Mouse (Mus musculus): ENCODE data around the gene Mvb12a.
A peak's percentile ranks its signal among the peaks of the same experiment; 100 is the strongest.

The Mvb12a gene

DNA sequence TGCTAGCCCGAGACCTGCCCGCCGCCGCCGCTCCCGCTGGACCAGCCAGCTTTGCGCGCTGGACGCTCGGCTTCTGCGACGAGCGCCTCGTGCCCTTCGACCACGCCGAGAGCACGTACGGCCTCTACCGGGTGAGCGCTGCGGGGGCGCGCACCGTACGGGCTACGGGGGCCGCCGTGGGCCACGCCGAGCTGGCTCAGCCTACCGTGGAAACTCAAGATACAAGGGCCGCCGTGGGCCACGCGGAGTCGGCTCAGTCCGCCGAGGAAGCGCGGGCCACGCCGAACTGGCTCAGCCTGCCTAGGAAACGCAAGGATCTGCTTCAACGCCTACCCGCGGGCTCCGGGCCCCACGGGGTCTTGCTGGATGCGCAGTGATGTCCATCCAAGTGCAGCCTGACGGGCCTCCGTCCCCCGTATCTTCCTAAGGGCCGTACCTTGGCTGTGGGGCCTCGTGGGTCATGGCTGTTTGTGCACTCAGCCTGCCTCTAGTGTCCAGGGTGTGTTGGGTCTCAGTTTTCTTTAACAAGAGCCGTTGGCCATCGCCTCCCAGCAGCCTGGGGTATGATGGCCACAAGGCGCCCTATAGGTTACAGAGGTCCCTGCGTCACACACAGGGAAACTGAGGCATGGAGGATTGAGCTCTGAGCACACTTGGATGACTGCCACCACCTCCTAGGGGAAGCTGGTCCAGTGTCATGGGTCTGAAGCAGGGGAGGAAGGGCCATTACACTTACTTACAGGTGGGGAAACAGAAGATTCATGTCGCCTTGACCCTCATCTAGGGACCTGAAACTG lies 49.9 kb downstream of the Mvb12a start:
- DNase-seq (ENCODE audit: low read depth in 2 of 2, low spot score in 2 of 2) = peak; percentile 42 to 46

GRCm38 (mm10) chr8:71593556-71594323 lies 51.0 kb downstream of the Mvb12a start:
- DNase-seq (ENCODE audit: low read depth in 2 of 2, low spot score in 2 of 2) = no peak

DNA sequence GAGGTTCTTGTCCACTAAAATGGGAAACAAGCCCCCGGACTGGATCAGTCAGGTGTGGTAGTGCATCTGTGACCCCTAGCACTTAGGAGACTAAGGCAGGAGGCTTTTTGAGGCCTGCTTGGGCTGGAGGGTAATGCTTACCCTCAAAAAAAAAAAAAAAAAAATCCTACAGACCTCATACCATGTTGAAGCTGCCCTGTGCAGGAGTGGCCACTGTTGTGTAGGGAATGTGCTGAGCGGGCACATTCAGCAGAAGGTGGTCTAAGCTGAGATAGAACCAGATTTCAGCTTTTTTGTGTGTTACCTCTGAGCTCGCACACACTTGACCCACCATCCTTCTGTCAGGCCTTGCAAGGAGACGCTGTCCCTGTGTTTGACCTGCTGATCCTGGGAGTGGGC lies 51.6 kb downstream of the Mvb12a start:
- no peak for DNase-seq (ENCODE audit: low read depth in 2 of 2, low spot score in 2 of 2)

DNA sequence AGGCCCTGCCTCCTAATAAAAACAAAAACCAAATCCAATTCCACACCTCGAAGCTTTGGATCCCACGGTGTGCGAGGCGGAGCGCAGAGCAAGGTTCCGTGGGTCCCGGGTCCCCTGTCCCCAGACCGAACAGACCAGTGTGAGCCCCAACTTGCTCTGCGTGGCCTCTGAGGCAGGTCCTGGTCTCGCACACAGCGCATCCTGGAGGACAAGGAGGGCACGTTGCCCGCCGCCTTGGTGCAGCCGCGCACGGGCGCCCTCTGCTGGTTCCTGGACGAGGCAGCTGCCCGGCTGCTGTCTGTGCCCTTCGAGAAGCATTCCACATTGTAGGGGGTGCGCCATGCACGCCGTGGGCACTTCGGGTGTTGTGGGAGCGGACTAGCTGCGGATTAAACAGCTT lies 53.1 kb downstream of the Mvb12a start:
- peak; percentile 90 for DNase-seq (ENCODE audit: low read depth in 2 of 2, low spot score in 2 of 2)

DNA sequence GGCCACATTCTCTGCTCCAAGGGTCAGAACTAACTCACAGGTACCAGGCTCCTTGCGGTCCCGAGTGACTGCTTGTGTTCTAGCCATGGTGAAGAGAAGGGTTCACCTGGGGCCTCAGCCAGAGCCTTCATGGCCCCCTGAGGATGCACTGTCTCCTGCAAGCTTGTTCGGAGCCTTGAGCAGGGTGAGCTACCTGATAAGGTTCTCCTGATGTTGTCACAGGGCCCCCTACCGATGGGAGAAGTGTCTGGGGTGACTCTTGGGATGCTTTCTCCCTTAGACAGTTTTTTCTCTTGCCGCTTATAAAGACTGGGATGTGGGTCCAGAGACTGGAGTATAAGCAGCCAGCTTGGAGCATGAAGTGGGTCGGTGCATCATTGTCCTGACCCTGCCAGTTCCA lies 53.7 kb downstream of the Mvb12a start:
- no peak for DNase-seq (ENCODE audit: low read depth in 2 of 2, low spot score in 2 of 2)

- DNase-seq (ENCODE audit: low read depth in 2 of 2, low spot score in 2 of 2) = no peak
Measured at GRCm38 (mm10) chr8:71596798-71597197, 54.1 kb downstream of the Mvb12a start.

DNA sequence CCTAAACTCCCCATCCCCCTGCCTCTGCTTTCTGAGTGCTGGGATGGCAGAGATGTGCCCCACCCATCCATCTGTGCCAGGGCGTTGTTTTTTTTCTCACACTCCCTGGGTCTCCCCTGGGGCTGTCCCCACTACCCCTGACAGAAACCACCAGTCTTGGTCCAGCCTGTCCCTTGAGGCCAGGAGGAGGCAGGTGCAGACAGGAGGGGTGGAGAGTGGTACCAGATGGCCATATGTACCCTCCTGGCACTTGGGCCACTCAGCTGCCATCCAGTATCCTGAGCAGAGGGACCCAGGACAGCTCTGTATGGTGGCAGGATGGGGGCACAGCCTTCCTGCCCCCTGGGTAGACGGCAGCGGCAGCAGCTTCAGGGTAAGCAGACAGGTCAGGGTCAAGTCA lies 54.7 kb downstream of the Mvb12a start, which contains the start of gene Fam129c:
TSS of gene Fam129c (plus strand) at position 198 of the 400 bp plus-strand sequence.
- no peak for DNase-seq (ENCODE audit: low read depth in 2 of 2, low spot score in 2 of 2)
